Mouse (Mus musculus) lung, postnatal 0 days (tissue): Measurements from ENCODE around the gene Anapc11. TPM values are rescaled to one million over a fixed set of nuclear protein-coding genes. Genes with fewer than 3 reads are reported as not detected.

ENCODE experiments used
- ATAC-seq: fragments of 200-750 bp; cut with Nextera tagmentation; 2 replicates; pipeline ENCODE4 v1.8.0; 2017; ENCODE audit warnings: moderate library complexity
- DNase-seq: peaks from one replicate; pipeline ENCODE4 v3.0.0-alpha.2; 2016; ENCODE audit warnings: low spot score
- H3K27ac ChIP-seq: fragments of 300-500 bp; sonication (generic); 2 replicates; pipeline ENCODE4 v1.5.1; 2014; ENCODE audit warnings: antibody characterized with exemption, mild to moderate bottlenecking, low read length, mixed read lengths
- H3K27me3 ChIP-seq: fragments of 300-500 bp; sonication (generic); replicated peaks from 2 replicates; pipeline ENCODE4 v1.6.1; 2014; ENCODE audit warnings: low read length, mixed read lengths; ENCODE audit not compliant: insufficient read depth
- H3K36me3 ChIP-seq: fragments of 300-500 bp; sonication (generic); 2 replicates; pipeline ENCODE4 v1.6.1; 2014; ENCODE audit warnings: low read length, mixed read lengths; ENCODE audit not compliant: insufficient read depth
- H3K4me1 ChIP-seq: fragments of 300-500 bp; sonication (generic); 2 replicates; pipeline ENCODE4 v1.6.1; 2014; ENCODE audit warnings: antibody characterized with exemption, low read depth, low read length, mixed read lengths; ENCODE audit not compliant: insufficient read depth
- H3K4me2 ChIP-seq: fragments of 300-500 bp; sonication (generic); replicated peaks from 2 replicates; pipeline ENCODE4 v1.6.1; 2014; ENCODE audit warnings: low read depth, mild to moderate bottlenecking, low read length, moderate library complexity, mixed read lengths
- H3K4me3 ChIP-seq: fragments of 300-500 bp; sonication (generic); 2 replicates; pipeline ENCODE4 v1.5.1; 2014; ENCODE audit warnings: low read depth, low read length
- H3K9ac ChIP-seq: fragments of 300-500 bp; sonication (generic); replicated peaks from 2 replicates; pipeline ENCODE4 v1.6.1; 2014; ENCODE audit warnings: low read depth, mild to moderate bottlenecking
- H3K9me3 ChIP-seq: fragments of 300-500 bp; sonication (generic); 2 replicates; pipeline ENCODE4 v1.6.1; 2016; ENCODE audit warnings: low read length, mixed read lengths
- CTCF ChIP-seq: IDR thresholded peaks from 2 replicates; pipeline ENCODE4 v1.5.1; 2016; ENCODE audit warnings: antibody characterized with exemption, mild to moderate bottlenecking
- EP300 ChIP-seq: IDR thresholded peaks from 2 replicates; pipeline ENCODE4 v1.6.1; 2016; ENCODE audit warnings: antibody characterized with exemption, mild to moderate bottlenecking, control low read depth
- WGBS: fragments of 180-500 bp; shearing (Covaris S2); extraction: QIAGEN DNeasy Blood & Tissue Kit; methylation state at CpG from one replicate; pipeline ENCODE4 v1.1.7; 2014; 5-methylcytosine and 5-hydroxymethylcytosine counted together
- polyA plus RNA-seq: library from polyadenylated mRNA; unstranded; fragments of >200 nt; fragmentation: Nextera tagmentation; extraction: Ambion mirVana; gene quantifications from 2 replicates; pipeline ENCODE4 v1.2.1, GENCODE M21; 2015

Anapc11 gene
- polyA plus RNA-seq, 1 experiment from 2014 or later = 138 TPM

DNA sequence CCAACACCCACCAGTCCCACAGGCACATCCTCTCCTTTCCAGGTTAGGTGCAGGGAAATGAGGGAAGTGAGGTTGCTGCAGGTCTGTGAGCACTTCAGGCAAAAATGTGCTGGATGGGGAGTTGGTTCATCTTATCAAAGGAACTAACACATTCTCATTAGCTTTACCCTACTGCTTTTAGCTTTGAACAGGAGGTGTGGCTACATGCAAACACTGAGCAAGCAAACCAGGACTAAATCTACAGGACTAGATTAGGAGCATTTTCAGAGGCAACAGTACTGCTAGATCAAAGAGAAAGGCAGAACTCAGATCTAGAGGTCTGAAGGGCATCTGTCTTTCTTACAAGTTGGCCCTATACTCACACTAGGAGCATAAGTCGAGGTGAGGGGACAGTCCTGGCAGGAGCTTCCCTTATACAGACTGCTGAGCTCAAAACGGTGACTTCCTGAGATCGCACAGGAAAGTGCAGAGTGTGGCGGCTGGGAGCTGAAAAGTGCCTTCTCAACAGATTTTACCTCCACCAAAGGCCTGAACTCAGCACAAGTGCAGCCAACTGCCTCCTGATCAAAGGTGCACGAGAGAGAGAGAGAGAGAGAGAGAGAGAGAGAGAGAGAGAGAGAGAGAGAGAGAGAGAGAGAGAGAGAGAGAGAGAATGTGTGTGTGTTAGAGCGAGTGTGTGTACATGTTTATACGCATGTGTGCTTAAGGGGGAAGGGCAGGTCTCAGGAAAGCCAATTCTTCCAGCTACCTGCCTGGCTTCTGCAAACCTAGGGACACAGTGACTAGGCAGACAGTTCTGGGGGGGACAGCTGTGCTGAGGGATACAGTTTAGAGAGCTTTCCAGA is 32.9 kb downstream of the Anapc11 start:
- Histone ChIP-seq H3K27ac (peak overlapping the region; percentile 70), H3K4me1 (peaks cover 19% of the 10 kb centered on the region), H3K9ac (no peak overlapping the region), H3K27me3 (no peaks in the 10 kb centered on the region), H3K36me3 (no peaks in the 10 kb centered on the region), H3K4me3 (no peak overlapping the region), H3K9me3 (no peaks in the 10 kb centered on the region), H3K4me2 (peak overlapping the region; percentile 87)
- ATAC-seq = no peak
- DNase-seq = no peak
- TF ChIP-seq CTCF = no peak
- TF ChIP-seq EP300 = no peak
- WGBS = 28% methylated on average over 7 of the region's 7 CpGs

DNA sequence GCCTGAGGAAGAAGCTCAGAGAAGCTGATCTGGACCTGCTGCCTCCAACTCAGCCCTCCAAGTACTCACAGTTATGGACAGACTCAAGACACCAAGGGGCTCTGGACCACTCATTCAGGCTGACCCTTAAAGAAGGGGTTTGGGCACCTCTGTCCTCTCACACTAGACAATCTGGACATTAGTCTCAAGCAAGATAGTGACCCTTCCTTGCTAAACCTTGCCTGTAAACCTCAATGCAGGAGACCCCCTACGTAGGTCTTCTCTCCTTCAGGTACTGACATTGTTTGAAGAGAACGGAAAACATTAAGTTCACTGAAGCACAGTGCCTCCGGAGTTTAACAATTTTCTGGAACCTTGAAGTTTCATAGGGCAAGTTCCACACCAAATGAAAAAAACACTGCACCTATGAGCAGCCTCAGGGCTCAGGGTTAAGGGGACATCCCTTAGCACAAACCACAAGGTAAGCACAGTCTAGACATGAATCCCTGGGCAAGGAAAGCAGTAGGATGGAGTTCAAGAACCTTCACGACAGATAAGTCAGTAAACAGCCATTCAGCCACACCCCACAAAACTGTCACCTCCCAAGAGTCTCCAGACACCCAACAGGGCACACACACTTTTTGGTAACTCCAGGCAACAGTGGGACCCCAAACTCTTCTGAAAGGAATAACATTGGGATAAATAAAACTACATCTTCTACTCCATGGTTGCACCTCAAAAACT is 33.7 kb downstream of the Anapc11 start:
- H3K4me2 ChIP-seq = peak overlapping the region; percentile 87
- DNase-seq (no peak), ATAC-seq (no peak)
- H3K27ac ChIP-seq = peak overlapping the region; percentile 92
- H3K9me3 ChIP-seq = no peaks in the 10 kb centered on the region
- 40% methylated on average over 4 of the region's 4 CpGs for WGBS
- peaks cover 19% of the 10 kb centered on the region for H3K4me1 ChIP-seq
- no peaks in the 10 kb centered on the region for H3K36me3 ChIP-seq
- peak overlapping the region; percentile 92 for H3K4me3 ChIP-seq
- peak overlapping the region; percentile 90 for H3K9ac ChIP-seq
- TF ChIP-seq EP300 (no peak), CTCF (no peak)
- no peaks in the 10 kb centered on the region for H3K27me3 ChIP-seq

DNA sequence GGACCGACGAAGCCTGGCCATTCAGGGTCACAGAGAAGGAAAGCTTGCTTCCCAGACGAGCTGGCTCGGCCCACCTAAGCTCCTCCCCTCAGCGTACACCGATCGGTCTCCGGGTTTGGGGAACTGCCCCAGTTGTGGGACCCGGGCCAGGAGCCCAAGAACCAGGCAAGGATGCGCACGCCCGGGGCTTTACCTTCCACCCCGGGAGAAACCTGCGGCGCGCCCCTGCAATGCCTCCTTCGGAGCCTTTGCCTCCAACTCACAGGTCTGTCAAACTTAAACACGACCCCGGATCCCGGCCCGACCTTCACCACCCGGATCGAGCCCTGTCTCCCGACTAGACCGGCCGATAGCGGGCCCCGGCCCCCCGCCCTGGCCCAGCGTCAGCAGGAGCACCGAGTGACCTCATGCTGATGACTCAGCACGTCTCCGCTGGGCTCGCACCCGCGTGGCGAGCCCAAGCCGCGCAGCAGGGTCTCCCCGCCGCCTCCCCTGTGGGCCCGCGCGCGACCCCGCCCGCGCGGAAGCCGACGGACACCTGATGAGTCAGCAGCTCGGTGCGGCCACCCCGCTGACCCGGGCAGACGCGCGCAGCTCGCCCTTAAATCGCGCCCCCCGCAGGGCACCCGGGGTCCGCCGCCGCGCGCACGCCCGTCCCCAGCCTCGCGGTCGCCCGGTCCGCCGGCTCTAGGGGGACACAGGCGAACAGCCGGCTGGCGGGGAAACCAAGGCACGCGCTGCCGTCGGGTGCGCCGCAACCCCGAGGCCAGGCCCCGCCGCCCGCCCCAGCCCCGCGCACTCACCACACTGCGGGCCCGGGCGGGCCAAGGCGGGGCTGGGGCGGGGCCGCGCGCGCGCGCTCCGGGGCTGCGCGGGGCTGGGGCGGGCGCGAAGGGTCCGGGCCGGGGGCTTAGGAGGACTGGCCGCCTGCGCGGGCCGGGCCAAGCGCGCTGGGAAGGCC is 34.6 kb downstream of the Anapc11 start:
- H3K9ac ChIP-seq = peak overlapping the region; percentile 90
- peak overlapping the region; percentile 92 for H3K27ac ChIP-seq
- ATAC-seq (peak; percentile 73), DNase-seq (peak; percentile 81)
- H3K4me3 ChIP-seq = peak overlapping the region; percentile 92
- no peaks in the 10 kb centered on the region for H3K27me3 ChIP-seq
- no peaks in the 10 kb centered on the region for H3K9me3 ChIP-seq
- H3K4me1 ChIP-seq = peaks cover 19% of the 10 kb centered on the region
- WGBS = 1% methylated on average over 75 of the region's 116 CpGs
- TF ChIP-seq CTCF (no peak), EP300 (no peak)
- H3K36me3 ChIP-seq = no peaks in the 10 kb centered on the region
- peak overlapping the region; percentile 87 for H3K4me2 ChIP-seq

DNA sequence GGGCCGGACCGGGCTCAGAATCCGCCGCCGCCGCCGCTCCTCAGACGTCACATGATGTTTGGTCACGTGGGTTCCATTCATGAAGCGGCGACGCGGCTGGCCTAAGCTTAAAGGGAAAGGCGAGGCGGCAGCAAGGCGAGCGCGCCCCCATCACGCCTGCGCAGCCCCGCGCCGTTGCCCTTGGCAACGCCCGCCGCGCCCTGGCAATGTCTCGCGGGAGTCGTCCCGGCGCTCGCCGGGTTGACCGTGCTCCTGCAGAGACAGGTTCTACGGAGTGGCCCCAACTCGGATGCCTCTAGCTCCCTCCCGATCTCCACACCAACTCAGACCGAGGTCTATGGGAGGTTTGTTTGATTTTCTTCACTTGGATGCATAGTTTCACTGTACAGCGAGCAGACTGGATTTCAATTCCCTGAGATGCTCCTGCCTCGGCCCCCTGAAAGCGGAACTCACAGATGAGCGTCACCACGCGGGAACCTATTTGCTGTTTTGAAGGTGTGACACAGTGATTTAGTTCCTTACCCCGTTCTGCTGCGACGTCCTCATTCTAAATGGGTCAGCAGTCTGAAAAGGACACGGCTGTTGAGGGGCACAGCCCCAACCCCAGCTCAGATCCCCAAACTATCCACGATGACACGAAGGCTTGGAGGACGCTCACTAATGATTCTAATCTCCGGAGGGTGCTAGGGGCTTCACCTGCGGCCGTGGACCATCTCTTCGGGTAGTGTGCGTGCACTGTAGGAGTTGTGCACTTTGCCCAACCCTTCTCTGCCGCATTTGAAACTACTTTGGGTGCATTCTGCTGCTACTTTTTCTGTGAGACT is 35.5 kb downstream of the Anapc11 start, which contains the start of gene Mafg:
Mafg (minus strand) TSS at position 81 of the 824 bp plus-strand sequence.
- peak; percentile 90 for ATAC-seq
- no peaks in the 10 kb centered on the region for H3K9me3 ChIP-seq
- no peaks in the 10 kb centered on the region for H3K36me3 ChIP-seq
- peaks cover 19% of the 10 kb centered on the region for H3K4me1 ChIP-seq
- peak within 1 kb of the TSS; percentile 92 for H3K4me3 ChIP-seq
- H3K9ac ChIP-seq = peak within 1 kb of the TSS; percentile 90
- WGBS = 11% methylated on average over 52 of the region's 58 CpGs
- H3K4me2 ChIP-seq = peak within 1 kb of the TSS; percentile 87
- peak; percentile 98 for DNase-seq
- TF ChIP-seq EP300 (no peak), CTCF (no peak)
- H3K27ac ChIP-seq = peak within 1 kb of the TSS; percentile 92
- H3K27me3 ChIP-seq = no peaks in the 10 kb centered on the region

DNA sequence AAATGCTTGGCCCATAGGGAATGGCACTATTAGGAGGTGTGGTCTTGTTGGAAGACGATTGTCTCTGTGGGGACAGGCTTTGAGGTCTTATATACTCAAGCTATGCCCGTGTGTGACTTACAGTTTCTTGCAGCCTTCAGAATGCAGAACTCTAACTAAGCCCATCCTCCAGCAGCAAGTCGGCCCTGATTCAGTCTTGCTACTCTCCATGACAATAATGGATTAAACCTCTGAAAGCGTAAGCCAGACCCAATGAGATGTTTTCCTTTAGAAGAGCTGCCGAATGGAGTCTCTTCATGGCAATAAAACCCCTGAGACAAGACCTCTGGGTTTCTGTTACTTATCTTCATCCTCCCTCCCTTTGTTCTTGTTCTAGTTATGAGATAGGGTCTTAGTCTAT is 36.6 kb downstream of the Anapc11 start:
- Histone ChIP-seq H3K4me1 (peaks cover 17% of the 10 kb centered on the region), H3K4me2 (no peak overlapping the region), H3K36me3 (no peaks in the 10 kb centered on the region), H3K27me3 (no peaks in the 10 kb centered on the region), H3K4me3 (no peak overlapping the region), H3K9ac (no peak overlapping the region), H3K9me3 (no peaks in the 10 kb centered on the region), H3K27ac (no peak overlapping the region)
- no peak for ATAC-seq
- DNase-seq = no peak
- TF ChIP-seq EP300 (no peak), CTCF (no peak)
- WGBS = 90% methylated on average over 5 of the region's 5 CpGs
